Mouse (Mus musculus) spleen, adult 2 months (tissue): ENCODE results near the gene Enoph1. TPM values are rescaled to one million over a fixed set of nuclear protein-coding genes. Genes with fewer than 3 reads are reported as not detected.

Experiments used
- DNase-seq, 2 experiments: peaks; one replicate each; pipeline versions ENCODE4 v3.0.0 to v3.0.0-alpha.2; 2012 to 2021; ENCODE audit warnings: low spot score in 2 of 2, low read depth in 1 of 2
- H3K27ac ChIP-seq: fragments of 200-500 bp; 2 replicates; pipeline ENCODE4 v1.5.1; 2012; ENCODE audit warnings: low read length, inconsistent platforms; ENCODE audit not compliant: insufficient read depth
- H3K27me3 ChIP-seq: fragments of 200-500 bp; 2 replicates; pipeline ENCODE4 v1.6.1; 2012; ENCODE audit warnings: mild to moderate bottlenecking, moderate library complexity, low read length, inconsistent platforms; ENCODE audit not compliant: control insufficient read depth, insufficient read depth
- H3K36me3 ChIP-seq: fragments of 200-500 bp; 2 replicates; pipeline ENCODE4 v1.6.1; 2012; ENCODE audit warnings: mild to moderate bottlenecking, low read length, inconsistent platforms; ENCODE audit not compliant: control insufficient read depth, insufficient read depth
- H3K4me1 ChIP-seq: fragments of 200-500 bp; 2 replicates; pipeline ENCODE4 v1.6.1; 2011; ENCODE audit warnings: inconsistent platforms; ENCODE audit not compliant: control insufficient read depth, insufficient read depth, insufficient read length
- H3K4me3 ChIP-seq: fragments of 200-500 bp; 2 replicates; pipeline ENCODE4 v1.5.1; 2011; ENCODE audit warnings: mild to moderate bottlenecking, inconsistent platforms; ENCODE audit not compliant: insufficient read depth, insufficient read length; ENCODE audit errors: extremely low read depth
- CTCF ChIP-seq: fragments of 200-500 bp; IDR thresholded peaks from 2 replicates; pipeline ENCODE4 v1.5.1; 2011; ENCODE audit warnings: mild to moderate bottlenecking, inconsistent platforms; ENCODE audit not compliant: insufficient read depth, insufficient read length, insufficient replicate concordance; ENCODE audit errors: extremely low read depth
- POLR2A ChIP-seq: fragments of 200-500 bp; IDR thresholded peaks from 2 replicates; pipeline ENCODE4 v1.6.1; 2011; ENCODE audit warnings: low read depth, low read length, inconsistent platforms
- WGBS: fragments of 180-500 bp; shearing (Covaris S2); methylation state at CpG from one replicate; pipeline ENCODE4 v1.1.7; 2018; 5-methylcytosine and 5-hydroxymethylcytosine counted together
- polyA plus RNA-seq: library from polyadenylated mRNA; depleted of rRNA; stranded (reverse); fragments of >200 nt; gene quantifications from 2 replicates; pipeline ENCODE4 v1.2.3, GENCODE M21; 2012

The Enoph1 gene
- polyA plus RNA-seq, 1 experiment: 20.6 TPM

GRCm38 (mm10) chr5:100072557-100072956, 32.8 kb downstream of the Enoph1 start:
- DNase-seq: no peak
- H3K4me3 ChIP-seq: no peak overlapping the region
- no peaks in the 10 kb centered on the region for H3K4me1 ChIP-seq
- 93% methylated on average over 9 of the region's 9 CpGs for WGBS
- H3K36me3 ChIP-seq: peaks cover 2% of the 10 kb centered on the region; the same call in 1 of the 2 replicates
- no peaks in the 10 kb centered on the region for H3K27me3 ChIP-seq
- no peak for TF ChIP-seq CTCF
- no peak for TF ChIP-seq POLR2A
- no peak overlapping the region for H3K27ac ChIP-seq

- TF ChIP-seq POLR2A (no peak), CTCF (no peak)
- H3K27ac ChIP-seq: no peak overlapping the region
- no peaks in the 10 kb centered on the region for H3K4me1 ChIP-seq
- no peaks in the 10 kb centered on the region for H3K27me3 ChIP-seq
- WGBS: 70% methylated on average over 4 of the region's 4 CpGs
- no peaks in the 10 kb centered on the region; the same call in 1 of the 2 replicates for H3K36me3 ChIP-seq
- no peak overlapping the region for H3K4me3 ChIP-seq
- DNase-seq: no peak
Measured at GRCm38 (mm10) chr5:100074571-100074970, 34.8 kb downstream of the Enoph1 start.

- no peaks in the 10 kb centered on the region for H3K36me3 ChIP-seq
- H3K27me3 ChIP-seq: no peaks in the 10 kb centered on the region
- no peak for DNase-seq
- peak overlapping the region; percentile 44 for H3K4me3 ChIP-seq
- 51% methylated on average over 36 of the region's 36 CpGs for WGBS
- TF ChIP-seq POLR2A: no peak
- H3K27ac ChIP-seq: no peak overlapping the region
- H3K4me1 ChIP-seq: no peaks in the 10 kb centered on the region
Measured at GRCm38 (mm10) chr5:100079040-100079930, 39.5 kb downstream of the Enoph1 start.

- no peak overlapping the region for H3K27ac ChIP-seq
- WGBS: 89% methylated on average over 8 of the region's 8 CpGs
- TF ChIP-seq CTCF (no peak), POLR2A (no peak)
- no peaks in the 10 kb centered on the region for H3K4me1 ChIP-seq
- H3K27me3 ChIP-seq: no peaks in the 10 kb centered on the region
- H3K4me3 ChIP-seq: no peak overlapping the region
- no peaks in the 10 kb centered on the region for H3K36me3 ChIP-seq
- DNase-seq: no peak
Measured at GRCm38 (mm10) chr5:100079931-100080275, 40.1 kb downstream of the Enoph1 start.

- no peaks in the 10 kb centered on the region for H3K4me1 ChIP-seq
- no peaks in the 10 kb centered on the region for H3K27me3 ChIP-seq
- no peak overlapping the region for H3K27ac ChIP-seq
- no peak overlapping the region for H3K4me3 ChIP-seq
- DNase-seq: no peak
- no peaks in the 10 kb centered on the region for H3K36me3 ChIP-seq
- TF ChIP-seq POLR2A (no peak), CTCF (no peak)
- 21% methylated on average over 4 of the region's 4 CpGs for WGBS
Measured at GRCm38 (mm10) chr5:100082006-100082405, 42.2 kb downstream of the Enoph1 start.

- Histone ChIP-seq H3K36me3 (no peaks in the 10 kb centered on the region), H3K4me3 (no peak overlapping the region), H3K27ac (no peak overlapping the region), H3K27me3 (no peaks in the 10 kb centered on the region), H3K4me1 (no peaks in the 10 kb centered on the region)
- TF ChIP-seq POLR2A: no peak
- no peak for TF ChIP-seq CTCF
- WGBS: 78% methylated on average over 12 of the region's 12 CpGs
- no peak for DNase-seq
Measured at GRCm38 (mm10) chr5:100083953-100084562, 44.3 kb downstream of the Enoph1 start.

GRCm38 (mm10) chr5:100085097-100085496, 45.3 kb downstream of the Enoph1 start:
- DNase-seq: no peak
- no peaks in the 10 kb centered on the region for H3K27me3 ChIP-seq
- TF ChIP-seq CTCF (no peak), POLR2A (no peak)
- 76% methylated on average over 8 of the region's 8 CpGs for WGBS
- H3K27ac ChIP-seq: no peak overlapping the region
- no peak overlapping the region for H3K4me3 ChIP-seq
- no peaks in the 10 kb centered on the region for H3K36me3 ChIP-seq
- H3K4me1 ChIP-seq: no peaks in the 10 kb centered on the region
